Mouse (Mus musculus): ENCODE data around the gene Nbl1. TPM values are rescaled to one million over a fixed set of nuclear protein-coding genes. Genes with fewer than 3 reads are reported as not detected.

The Nbl1 gene
- total and polyA plus RNA-seq, 3 experiments = 0.89 to 2.0 (median 1.5) TPM

DNA sequence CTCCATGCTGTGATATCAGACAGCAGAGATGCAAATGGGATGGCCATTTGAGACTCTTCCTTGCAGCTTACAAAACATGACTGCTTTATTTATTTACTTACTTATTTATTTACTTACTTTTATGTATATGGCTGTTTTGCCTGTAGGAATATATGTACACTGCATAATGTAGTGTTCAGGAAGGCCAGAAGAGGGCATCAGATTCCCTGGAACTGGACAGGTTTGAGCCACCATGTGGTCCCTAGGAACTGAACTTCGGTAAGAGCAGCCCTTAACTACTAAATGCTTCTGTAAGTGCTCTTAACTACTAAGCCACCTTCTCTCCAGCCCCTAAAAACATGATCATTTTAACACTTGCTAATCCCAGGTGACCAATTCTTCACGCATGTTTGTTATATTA, 14.5 kb downstream of the Nbl1 start:
- no peak overlapping the region for H3K9ac ChIP-seq (ENCODE audit: insufficient read depth, low read depth)
- no peak for TF ChIP-seq ETS1 (conservative IDR thresholded peaks at IDR 0.05; ENCODE audit: low read depth, low read length)
- no peak for TF ChIP-seq KAT2A (IDR thresholded peaks at IDR 0.05; ENCODE audit: insufficient replicate concordance, low read length)
- no peak for TF ChIP-seq HCFC1 (IDR thresholded peaks at IDR 0.05; ENCODE audit: low read depth, low read length)
- TF ChIP-seq ZKSCAN1 (IDR thresholded peaks at IDR 0.05; ENCODE audit: borderline replicate concordance, low read depth, low read length) = no peak
- no peak for TF ChIP-seq ELF1 (IDR thresholded peaks at IDR 0.05; ENCODE audit: low read depth, low read length)
- no peak for TF ChIP-seq USF2 (conservative IDR thresholded peaks at IDR 0.05; ENCODE audit: low read depth, low read length)
- TF ChIP-seq GABPA (IDR thresholded peaks at IDR 0.05; ENCODE audit: insufficient replicate concordance, low read depth, low read length) = no peak
- no peak for TF ChIP-seq RCOR1 (conservative IDR thresholded peaks at IDR 0.05; ENCODE audit: low read depth, low read length)
- TF ChIP-seq POLR2AphosphoS2 (IDR thresholded peaks at IDR 0.05; ENCODE audit: low read depth, low read length) = no peak
- TF ChIP-seq MXI1 (IDR thresholded peaks at IDR 0.05; ENCODE audit: low read depth, low read length) = no peak
- peak; percentile 41 to 70; a peak in 3 of 4 replicates for TF ChIP-seq CTCF (conservative IDR thresholded peaks at IDR 0.05 in 1 of 2, IDR thresholded peaks at IDR 0.05 in 1 of 2; ENCODE audit: low read depth in 2 of 2, low read length in 2 of 2)
- no peak for TF ChIP-seq BHLHE40 (IDR thresholded peaks at IDR 0.05; ENCODE audit: low read depth, low read length)
- TF ChIP-seq JUN (IDR thresholded peaks at IDR 0.05; ENCODE audit: insufficient read depth, low read depth, low read length) = no peak
- TF ChIP-seq MEF2A (IDR thresholded peaks at IDR 0.05; ENCODE audit: borderline replicate concordance, low read depth, low read length) = no peak
- TF ChIP-seq EP300 (IDR thresholded peaks at IDR 0.05; ENCODE audit: low read length) = no peak
- no peak for TF ChIP-seq CHD2 (IDR thresholded peaks at IDR 0.05; ENCODE audit: low read length)
- TF ChIP-seq RAD21 (IDR thresholded peaks at IDR 0.05; ENCODE audit: low read depth, low read length) = peak; percentile 56
- TF ChIP-seq MYC (IDR thresholded peaks at IDR 0.05; ENCODE audit: low read depth, low read length) = peak; percentile 93
- no peak for TF ChIP-seq MAFK (IDR thresholded peaks at IDR 0.05; ENCODE audit: insufficient replicate concordance, low read length)
- peak; percentile 60 for TF ChIP-seq MAX (IDR thresholded peaks at IDR 0.05; ENCODE audit: low read length)
- peak; percentile 32 for TF ChIP-seq SMC3 (IDR thresholded peaks at IDR 0.05; ENCODE audit: low read depth, low read length)
- TF ChIP-seq TCF12 (IDR thresholded peaks at IDR 0.05; ENCODE audit: low read depth, low read length) = no peak
- no peaks in the 10 kb centered on the region for H3K36me3 ChIP-seq (replicated peaks in 1 of 2; ENCODE audit: control insufficient read depth in 1 of 2, insufficient read depth in 1 of 2, low read length in 1 of 2)
- no peak overlapping the region for H3K27ac ChIP-seq (ENCODE audit: insufficient read depth, low read depth)
- H3K79me2 ChIP-seq (replicated peaks; ENCODE audit: control insufficient read depth, extremely low read depth, insufficient read depth, poor library complexity, severe bottlenecking) = no peaks in the 10 kb centered on the region
- H3K27me3 ChIP-seq (replicated peaks) = peaks cover 33% of the 10 kb centered on the region
- H3K4me2 ChIP-seq (ENCODE audit: insufficient read depth, low read depth, poor library complexity, severe bottlenecking) = peak overlapping the region; percentile 19; the same call in 1 of the 2 replicates
- dilution Hi-C loops (cut with MboI; ENCODE audit: extremely low pct_ligation_motif_present, extremely low pct_unique_long_range_greater_than_20kb, low sequenced_read_pairs) (no loop called here), in situ Hi-C loops (cut with MboI; ENCODE audit: low pct_ligation_motif_present, low pct_unique_long_range_greater_than_20kb, low sequenced_read_pairs) (loop anchor here (5.0 to 10.0 kb wide), 2 partner anchors 106 to 154 kb away; partner anchors contain the start of gene Tmco4)
- DNase-seq (ENCODE audit: extremely low read depth) = peak; percentile 43
- H3K4me1 ChIP-seq (ENCODE audit: control insufficient read depth in 1 of 2, insufficient read depth in 2 of 2) = peaks cover 4% of the 10 kb centered on the region in 2 experiments; a peak in 2 of 4 replicates
- H3K4me3 ChIP-seq (replicated peaks in 1 of 3; ENCODE audit: low read depth in 2 of 3, low read length in 2 of 3, poor library complexity in 1 of 3) = no peak overlapping the region
- H3K9me3 ChIP-seq (replicated peaks; ENCODE audit: low read length) = peaks cover 5% of the 10 kb centered on the region
